Mouse (Mus musculus) hindbrain, postnatal 0 days (tissue): ENCODE measurements around the gene Slc25a15. TPM values are rescaled to one million over a fixed set of nuclear protein-coding genes. Genes with fewer than 3 reads are reported as not detected.

ENCODE experiments used
- ATAC-seq: fragments of 200-750 bp; cut with Nextera tagmentation; 2 replicates; pipeline ENCODE4 v1.8.0; 2017; ENCODE audit warnings: mild to moderate bottlenecking, moderate TSS enrichment, moderate library complexity
- DNase-seq: peaks from one replicate; pipeline ENCODE4 v3.0.0-alpha.2; 2015; ENCODE audit warnings: low spot score
- H3K27ac ChIP-seq: fragments of 300-500 bp; sonication (generic); 2 replicates; pipeline ENCODE4 v1.5.1; 2014; ENCODE audit warnings: mild to moderate bottlenecking
- H3K27me3 ChIP-seq: fragments of 300-500 bp; sonication (generic); 2 replicates; pipeline ENCODE4 v1.6.1; 2014; ENCODE audit warnings: low read length, mixed read lengths; ENCODE audit not compliant: insufficient read depth
- H3K36me3 ChIP-seq: fragments of 300-500 bp; sonication (generic); 2 replicates; pipeline ENCODE4 v1.6.1; 2014; ENCODE audit warnings: low read length, mixed read lengths; ENCODE audit not compliant: insufficient read depth
- H3K4me1 ChIP-seq: fragments of 300-500 bp; sonication (generic); 2 replicates; pipeline ENCODE4 v1.6.1; 2014; ENCODE audit warnings: antibody characterized with exemption, low read length, mixed read lengths; ENCODE audit not compliant: insufficient read depth
- H3K4me2 ChIP-seq: fragments of 300-500 bp; sonication (generic); 2 replicates; pipeline ENCODE4 v1.6.1; 2014; ENCODE audit warnings: low read depth, mild to moderate bottlenecking, low read length, moderate library complexity, mixed read lengths
- H3K4me3 ChIP-seq: fragments of 300-500 bp; sonication (generic); 2 replicates; pipeline ENCODE4 v1.5.1; 2014; ENCODE audit warnings: low read length
- H3K9ac ChIP-seq: fragments of 300-500 bp; sonication (generic); replicated peaks from 2 replicates; pipeline ENCODE4 v1.6.1; 2014; ENCODE audit warnings: mild to moderate bottlenecking, low read length, moderate library complexity, mixed read lengths
- H3K9me3 ChIP-seq: fragments of 300-500 bp; sonication (generic); 2 replicates; pipeline ENCODE4 v1.6.1; 2016; ENCODE audit warnings: low read length, mixed read lengths
- CTCF ChIP-seq: IDR thresholded peaks from 2 replicates; pipeline ENCODE4 v1.5.1; 2016; ENCODE audit warnings: antibody characterized with exemption, control low read depth, low read depth
- WGBS: fragments of 180-500 bp; shearing (Covaris S2); extraction: QIAGEN DNeasy Blood & Tissue Kit; methylation state at CpG from one replicate; pipeline ENCODE4 v1.1.7; 2014; 5-methylcytosine and 5-hydroxymethylcytosine counted together
- polyA plus RNA-seq: library from polyadenylated mRNA; unstranded; fragments of >200 nt; fragmentation: Nextera tagmentation; extraction: Ambion mirVana; gene quantifications from 2 replicates; pipeline ENCODE4 v1.2.1, GENCODE M21; 2015
- total RNA-seq: library from RNA; depleted of rRNA; stranded (reverse); fragments of >200 nt; gene quantifications from 2 replicates; pipeline ENCODE4 v1.2.3, GENCODE M21; 2014; rRNA removed

Slc25a15 gene
- total and polyA plus RNA-seq, 2 experiments from 2014 or later: 8.5 to 9.9 TPM

DNA sequence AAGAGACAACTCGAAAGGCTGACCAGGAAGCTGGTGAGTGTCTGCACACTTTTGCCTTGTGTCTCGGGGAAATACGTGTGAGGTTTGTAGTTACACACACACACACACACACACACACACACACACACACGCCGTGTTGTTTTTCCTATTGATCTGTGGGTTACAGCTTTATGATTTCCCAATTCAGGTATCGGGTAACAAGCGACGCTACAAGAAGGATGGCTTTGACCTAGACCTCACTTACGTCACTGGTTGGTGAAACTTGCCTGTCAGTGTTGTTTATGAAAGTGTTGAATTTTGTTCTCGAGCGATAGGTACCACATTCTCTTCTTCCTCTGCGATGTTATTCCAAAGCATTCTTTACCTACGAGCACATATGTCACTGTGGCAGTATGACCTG is 63.0 kb downstream of the Slc25a15 start:
- WGBS: 92% methylated on average over 13 of the region's 13 CpGs
- Histone ChIP-seq H3K4me1 (no peaks in the 10 kb centered on the region), H3K27ac (no peak overlapping the region), H3K36me3 (no peaks in the 10 kb centered on the region), H3K4me3 (no peak overlapping the region), H3K27me3 (no peaks in the 10 kb centered on the region), H3K4me2 (no peak overlapping the region), H3K9ac (no peak overlapping the region), H3K9me3 (no peaks in the 10 kb centered on the region)
- DNase-seq: no peak
- no peak for TF ChIP-seq CTCF
- no peak for ATAC-seq

Other genes with a start within 250 kb of the Slc25a15 start
- gene Nek3, start 232.2 kb downstream of the Slc25a15 start, total RNA-seq: 1.5 and 3.2 TPM in 2 replicates
- 6.9 and 7.1 TPM in 2 replicates for gene Nek3, start 232.2 kb downstream of the Slc25a15 start, polyA plus RNA-seq
- gene Ckap2, start 212.8 kb downstream of the Slc25a15 start, total RNA-seq: 7.9 and 11.4 TPM in 2 replicates
- 12.5 and 16.3 TPM in 2 replicates for gene Ckap2, start 212.8 kb downstream of the Slc25a15 start, polyA plus RNA-seq
- gene Vps36, start 205.8 kb downstream of the Slc25a15 start, total RNA-seq: 26.7 and 29.9 TPM in 2 replicates
- 39.0 and 40.3 TPM in 2 replicates for gene Vps36, start 205.8 kb downstream of the Slc25a15 start, polyA plus RNA-seq
- gene Thsd1, start 171.3 kb downstream of the Slc25a15 start, total RNA-seq: 7.1 and 8.5 TPM in 2 replicates
- gene Thsd1, start 171.3 kb downstream of the Slc25a15 start, polyA plus RNA-seq: 5.0 and 5.4 TPM in 2 replicates
- not detected in 2 replicates for gene Tpte, start 115.2 kb downstream of the Slc25a15 start, total RNA-seq
- 0.06 TPM in 1 of 2 replicates, not detected in the other for gene Tpte, start 115.2 kb downstream of the Slc25a15 start, polyA plus RNA-seq
- 14.3 and 18.4 TPM in 2 replicates for gene Mrps31, start 12.8 kb upstream of the Slc25a15 start, total RNA-seq
- 31.9 and 33.9 TPM in 2 replicates for gene Mrps31, start 12.8 kb upstream of the Slc25a15 start, polyA plus RNA-seq